Mouse (Mus musculus): ENCODE results near the gene Pip4k2b. TPM values are rescaled to one million over a fixed set of nuclear protein-coding genes. Genes with fewer than 3 reads are reported as not detected.

Gene Pip4k2b
- polyA plus RNA-seq, 1 experiment from 2014 or later, result 0.75 TPM

GRCm38 (mm10) chr11:97766154-97766881 lies 21.8 kb upstream of the Pip4k2b start, which contains the start of gene Cwc25:
Gene Cwc25 (minus strand): TSS chr11:97766556.
- H3K4me2 ChIP-seq (replicated peaks; ENCODE audit: low read depth), result peak within 1 kb of the TSS; percentile 82
- DNase-seq (ENCODE audit: low spot score) (peak; percentile 97), ATAC-seq (ENCODE audit: low FRiP score, low TSS enrichment) (peak; percentile 91)
- H3K9ac ChIP-seq (ENCODE audit: low read length), result peak within 1 kb of the TSS; percentile 94
- WGBS, result under 1% methylated on average over 38 of the region's 38 CpGs
- H3K4me1 ChIP-seq (replicated peaks; ENCODE audit: control insufficient read depth, insufficient read depth), result peaks cover 6% of the 10 kb centered on the region; the same call in 1 of the 2 replicates
- peak within 1 kb of the TSS; percentile 78 for H3K27ac ChIP-seq (replicated peaks)
- H3K27me3 ChIP-seq (ENCODE audit: control insufficient read depth, insufficient read depth, low read length), result no peaks in the 10 kb centered on the region
- H3K36me3 ChIP-seq (ENCODE audit: control insufficient read depth, insufficient read depth, low read length), result peaks cover 10% of the 10 kb centered on the region; the same call in 1 of the 2 replicates
- no peak for TF ChIP-seq EP300 (optimal IDR thresholded peaks at IDR 0.05)
- TF ChIP-seq CTCF (IDR thresholded peaks at IDR 0.05; ENCODE audit: low read depth), result no peak
- H3K4me3 ChIP-seq (ENCODE audit: low read depth, low read length), result peak within 1 kb of the TSS; percentile 98
- no peaks in the 10 kb centered on the region for H3K9me3 ChIP-seq (ENCODE audit: control insufficient read depth, low read length)

- no peak for TF ChIP-seq EP300 (optimal IDR thresholded peaks at IDR 0.05)
- peak; percentile 59 for TF ChIP-seq CTCF (IDR thresholded peaks at IDR 0.05; ENCODE audit: low read depth)
- H3K36me3 ChIP-seq (ENCODE audit: control insufficient read depth, insufficient read depth, low read length), result peaks cover 17% of the 10 kb centered on the region
These were observed 17.1 kb upstream of the Pip4k2b start for GRCm38 (mm10) chr11:97761638-97762037.

GRCm38 (mm10) chr11:97758942-97759341 lies 14.4 kb upstream of the Pip4k2b start:
- Histone ChIP-seq H3K4me1 (replicated peaks; ENCODE audit: control insufficient read depth, insufficient read depth) (no peaks in the 10 kb centered on the region), H3K27ac (replicated peaks) (no peak overlapping the region), H3K9ac (ENCODE audit: low read length) (no peak overlapping the region), H3K9me3 (ENCODE audit: control insufficient read depth, low read length) (no peaks in the 10 kb centered on the region), H3K4me3 (ENCODE audit: low read depth, low read length) (no peak overlapping the region), H3K4me2 (replicated peaks; ENCODE audit: low read depth) (no peak overlapping the region), H3K27me3 (ENCODE audit: control insufficient read depth, insufficient read depth, low read length) (no peaks in the 10 kb centered on the region), H3K36me3 (ENCODE audit: control insufficient read depth, insufficient read depth, low read length) (peaks cover 24% of the 10 kb centered on the region)
- WGBS, result 74% methylated on average over 6 of the region's 6 CpGs
- TF ChIP-seq CTCF (IDR thresholded peaks at IDR 0.05; ENCODE audit: low read depth) (no peak), EP300 (optimal IDR thresholded peaks at IDR 0.05) (no peak)
- no peak for DNase-seq (ENCODE audit: low spot score)
- ATAC-seq (ENCODE audit: low FRiP score, low TSS enrichment), result no peak

More at GRCm38 (mm10) chr11:97761638-97762037, 17.1 kb upstream of the Pip4k2b start:
- no peak overlapping the region for H3K9ac ChIP-seq (ENCODE audit: low read length)
- no peak overlapping the region for H3K4me3 ChIP-seq (ENCODE audit: low read depth, low read length)
- peaks cover 6% of the 10 kb centered on the region; the same call in 1 of the 2 replicates for H3K4me1 ChIP-seq (replicated peaks; ENCODE audit: control insufficient read depth, insufficient read depth)
- DNase-seq (ENCODE audit: low spot score) (no peak), ATAC-seq (ENCODE audit: low FRiP score, low TSS enrichment) (no peak)
- no peaks in the 10 kb centered on the region for H3K9me3 ChIP-seq (ENCODE audit: control insufficient read depth, low read length)
- H3K27me3 ChIP-seq (ENCODE audit: control insufficient read depth, insufficient read depth, low read length), result no peaks in the 10 kb centered on the region
- H3K4me2 ChIP-seq (replicated peaks; ENCODE audit: low read depth), result no peak overlapping the region
- H3K27ac ChIP-seq (replicated peaks), result no peak overlapping the region

GRCm38 (mm10) chr11:97758125-97758524 lies 13.6 kb upstream of the Pip4k2b start:
- no peak overlapping the region for H3K4me2 ChIP-seq (replicated peaks; ENCODE audit: low read depth)
- H3K4me1 ChIP-seq (replicated peaks; ENCODE audit: control insufficient read depth, insufficient read depth), result no peaks in the 10 kb centered on the region
- H3K9ac ChIP-seq (ENCODE audit: low read length), result no peak overlapping the region
- no peak for ATAC-seq (ENCODE audit: low FRiP score, low TSS enrichment)
- no peaks in the 10 kb centered on the region for H3K9me3 ChIP-seq (ENCODE audit: control insufficient read depth, low read length)
- TF ChIP-seq EP300 (optimal IDR thresholded peaks at IDR 0.05) (no peak), CTCF (IDR thresholded peaks at IDR 0.05; ENCODE audit: low read depth) (no peak)
- no peak overlapping the region for H3K27ac ChIP-seq (replicated peaks)
- DNase-seq (ENCODE audit: low spot score), result no peak
- WGBS, result 97% methylated on average over 1 of the region's 1 CpGs
- peaks cover 28% of the 10 kb centered on the region for H3K36me3 ChIP-seq (ENCODE audit: control insufficient read depth, insufficient read depth, low read length)
- no peak overlapping the region for H3K4me3 ChIP-seq (ENCODE audit: low read depth, low read length)
- no peaks in the 10 kb centered on the region for H3K27me3 ChIP-seq (ENCODE audit: control insufficient read depth, insufficient read depth, low read length)

- TF ChIP-seq CTCF (IDR thresholded peaks at IDR 0.05; ENCODE audit: low read depth) (no peak), EP300 (optimal IDR thresholded peaks at IDR 0.05) (no peak)
- DNase-seq (ENCODE audit: low spot score) (no peak), ATAC-seq (ENCODE audit: low FRiP score, low TSS enrichment) (no peak)
These were observed 8.8 kb upstream of the Pip4k2b start for GRCm38 (mm10) chr11:97753277-97753676.

GRCm38 (mm10) chr11:97748496-97748895 lies 4.0 kb upstream of the Pip4k2b start:
- H3K36me3 ChIP-seq (ENCODE audit: control insufficient read depth, insufficient read depth, low read length), result peaks cover 20% of the 10 kb centered on the region
- H3K4me2 ChIP-seq (replicated peaks; ENCODE audit: low read depth), result no peak overlapping the region
- no peak for DNase-seq (ENCODE audit: low spot score)
- no peak for ATAC-seq (ENCODE audit: low FRiP score, low TSS enrichment)
- TF ChIP-seq CTCF (IDR thresholded peaks at IDR 0.05; ENCODE audit: low read depth) (no peak), EP300 (optimal IDR thresholded peaks at IDR 0.05) (no peak)
- no peak overlapping the region for H3K27ac ChIP-seq (replicated peaks)
- H3K27me3 ChIP-seq (ENCODE audit: control insufficient read depth, insufficient read depth, low read length), result no peaks in the 10 kb centered on the region
- H3K4me3 ChIP-seq (ENCODE audit: low read depth, low read length), result no peak overlapping the region
- H3K9me3 ChIP-seq (ENCODE audit: control insufficient read depth, low read length), result no peaks in the 10 kb centered on the region
- no peak overlapping the region; the same call in 1 of the 2 replicates for H3K9ac ChIP-seq (ENCODE audit: low read length)
- WGBS, result 91% methylated on average over 5 of the region's 5 CpGs
- peaks cover 1% of the 10 kb centered on the region; the same call in 1 of the 2 replicates for H3K4me1 ChIP-seq (replicated peaks; ENCODE audit: control insufficient read depth, insufficient read depth)

More at GRCm38 (mm10) chr11:97753277-97753676, 8.8 kb upstream of the Pip4k2b start:
- peaks cover 35% of the 10 kb centered on the region for H3K36me3 ChIP-seq (ENCODE audit: control insufficient read depth, insufficient read depth, low read length)
- H3K27me3 ChIP-seq (ENCODE audit: control insufficient read depth, insufficient read depth, low read length), result no peaks in the 10 kb centered on the region
- no peaks in the 10 kb centered on the region for H3K9me3 ChIP-seq (ENCODE audit: control insufficient read depth, low read length)
- H3K4me1 ChIP-seq (replicated peaks; ENCODE audit: control insufficient read depth, insufficient read depth), result no peaks in the 10 kb centered on the region
- H3K4me3 ChIP-seq (ENCODE audit: low read depth, low read length), result no peak overlapping the region
- H3K27ac ChIP-seq (replicated peaks), result no peak overlapping the region
- no peak overlapping the region for H3K9ac ChIP-seq (ENCODE audit: low read length)
- H3K4me2 ChIP-seq (replicated peaks; ENCODE audit: low read depth), result no peak overlapping the region
- WGBS, result 91% methylated on average over 8 of the region's 8 CpGs
